Mouse (Mus musculus) hindbrain, embryonic 16.5 days (tissue): ENCODE results near the gene Svep1. TPM values are rescaled to one million over a fixed set of nuclear protein-coding genes. Genes with fewer than 3 reads are reported as not detected.

Experiments
- ATAC-seq: fragments of 200-750 bp; cut with Nextera tagmentation; 2 replicates; pipeline ENCODE4 v1.8.0; 2017; ENCODE audit warnings: moderate TSS enrichment, moderate library complexity
- H3K27ac ChIP-seq: fragments of 300-500 bp; sonication (generic); 2 replicates; pipeline ENCODE4 v1.5.1; 2014; ENCODE audit warnings: low read depth, mild to moderate bottlenecking, control low read depth, low read length, moderate library complexity
- H3K27me3 ChIP-seq: fragments of 300-500 bp; sonication (generic); replicated peaks from 2 replicates; pipeline ENCODE4 v1.6.1; 2014; ENCODE audit warnings: low read length; ENCODE audit not compliant: control insufficient read depth, insufficient read depth
- H3K36me3 ChIP-seq: fragments of 300-500 bp; sonication (generic); 2 replicates; pipeline ENCODE4 v1.6.1; 2014; ENCODE audit warnings: mild to moderate bottlenecking, low read length, moderate library complexity, mixed read lengths; ENCODE audit not compliant: control insufficient read depth, insufficient read depth
- H3K4me1 ChIP-seq: fragments of 300-500 bp; sonication (generic); 2 replicates; pipeline ENCODE4 v1.6.1; 2014; ENCODE audit warnings: low read depth, low read length; ENCODE audit not compliant: control insufficient read depth, insufficient read depth
- H3K4me2 ChIP-seq: fragments of 300-500 bp; sonication (generic); 2 replicates; pipeline ENCODE4 v1.6.1; 2014; ENCODE audit warnings: mild to moderate bottlenecking, low read length, control low read depth, moderate library complexity
- H3K4me3 ChIP-seq: fragments of 300-500 bp; sonication (generic); 2 replicates; pipeline ENCODE4 v1.5.1; 2014; ENCODE audit warnings: mild to moderate bottlenecking, low read length, control low read depth, moderate library complexity
- H3K9ac ChIP-seq: fragments of 300-500 bp; sonication (generic); 2 replicates; pipeline ENCODE4 v1.6.1; 2014; ENCODE audit warnings: low read depth, mild to moderate bottlenecking, control low read depth, low read length, moderate library complexity
- H3K9me3 ChIP-seq: fragments of 300-500 bp; sonication (generic); 2 replicates; pipeline ENCODE4 v1.6.1; 2014; ENCODE audit warnings: mild to moderate bottlenecking, low read length, moderate library complexity; ENCODE audit not compliant: control insufficient read depth
- WGBS: fragments of 180-500 bp; shearing (Covaris S2); extraction: QIAGEN DNeasy Blood & Tissue Kit; methylation state at CpG from one replicate; pipeline ENCODE4 v1.1.7; 2014; 5-methylcytosine and 5-hydroxymethylcytosine counted together
- polyA plus RNA-seq: library from polyadenylated mRNA; unstranded; fragments of >200 nt; fragmentation: Nextera tagmentation; extraction: Ambion mirVana; gene quantifications from 2 replicates; pipeline ENCODE4 v1.2.1, GENCODE M21; 2015

Gene Svep1
- polyA plus RNA-seq, 1 experiment from 2014 or later = 1.5 TPM

GRCm38 (mm10) chr4:58082588-58082987, 124.1 kb downstream of the Svep1 start:
- no peak overlapping the region for H3K4me3 ChIP-seq
- no peaks in the 10 kb centered on the region for H3K27me3 ChIP-seq
- peak; percentile 75; the same call in 1 of the 2 replicates for ATAC-seq
- WGBS = 9% methylated on average over 5 of the region's 5 CpGs
- H3K9ac ChIP-seq = no peak overlapping the region
- no peaks in the 10 kb centered on the region for H3K9me3 ChIP-seq
- H3K36me3 ChIP-seq = no peaks in the 10 kb centered on the region
- 0 out of 2 replicates have a peak, but pooled peaks cover 3% of the 10 kb centered on the region for H3K4me1 ChIP-seq
- no peak overlapping the region for H3K27ac ChIP-seq
- H3K4me2 ChIP-seq = no peak overlapping the region

DNA sequence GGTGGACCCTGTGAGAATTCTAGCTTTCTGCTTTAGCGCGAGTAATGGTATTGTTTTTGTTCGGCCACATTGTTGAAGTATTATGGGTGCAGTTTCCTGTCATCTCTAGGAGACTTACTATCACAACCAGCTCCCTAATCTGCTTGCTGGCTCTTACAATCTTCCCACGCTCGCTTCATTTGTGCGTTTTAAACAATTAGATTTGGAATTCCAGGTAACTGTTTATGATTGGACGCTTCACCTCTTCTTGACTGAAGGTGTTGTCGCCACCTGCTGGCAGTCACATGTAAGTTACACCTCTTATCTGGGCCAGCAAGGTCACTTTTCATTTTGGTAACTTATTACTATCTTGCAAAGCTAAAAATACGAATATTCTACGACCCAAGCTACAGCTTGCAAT, 127.0 kb downstream of the Svep1 start:
- 15% methylated on average over 10 of the region's 10 CpGs for WGBS

DNA sequence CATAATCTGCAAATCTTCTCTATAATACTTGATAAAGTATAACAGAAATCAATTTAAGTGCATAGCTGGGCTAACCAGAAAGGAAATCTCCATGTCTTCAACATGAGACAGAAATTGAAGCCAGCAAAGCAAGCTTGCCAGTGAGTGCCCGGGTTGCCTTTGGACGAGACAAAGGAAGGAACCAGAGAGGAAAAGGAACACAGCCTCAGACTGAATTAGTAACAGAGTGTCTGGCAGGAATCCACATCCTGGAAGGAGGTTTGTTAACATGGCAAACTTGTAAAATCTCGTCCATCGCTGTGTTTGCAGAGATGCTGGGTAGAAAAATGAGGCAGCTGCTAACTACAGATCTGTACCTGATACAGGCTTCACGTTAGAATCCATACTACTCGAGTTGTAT, 128.7 kb downstream of the Svep1 start:
- Histone ChIP-seq H3K4me3 (no peak overlapping the region), H3K9ac (no peak overlapping the region), H3K36me3 (no peaks in the 10 kb centered on the region), H3K9me3 (no peaks in the 10 kb centered on the region), H3K4me2 (no peak overlapping the region), H3K27ac (no peak overlapping the region), H3K4me1 (0 out of 2 replicates have a peak, but pooled peaks cover 3% of the 10 kb centered on the region), H3K27me3 (no peaks in the 10 kb centered on the region)
- 68% methylated on average over 6 of the region's 6 CpGs for WGBS
- no peak for ATAC-seq

More for the DNA sequence above, 127.0 kb downstream of the Svep1 start:
- Histone ChIP-seq H3K4me3 (peak overlapping the region; percentile 35), H3K27ac (no peak overlapping the region), H3K4me1 (0 out of 2 replicates have a peak, but pooled peaks cover 3% of the 10 kb centered on the region), H3K9ac (peak overlapping the region; percentile 44; the same call in 1 of the 2 replicates), H3K9me3 (no peaks in the 10 kb centered on the region), H3K4me2 (peak overlapping the region; percentile 48), H3K36me3 (no peaks in the 10 kb centered on the region), H3K27me3 (no peaks in the 10 kb centered on the region)
- ATAC-seq = peak; percentile 63

GRCm38 (mm10) chr4:58077536-58077935, 129.1 kb downstream of the Svep1 start:
- no peak overlapping the region for H3K27ac ChIP-seq
- H3K9ac ChIP-seq = no peak overlapping the region
- WGBS = 93% methylated on average over 4 of the region's 4 CpGs
- H3K36me3 ChIP-seq = no peaks in the 10 kb centered on the region
- no peak for ATAC-seq
- no peaks in the 10 kb centered on the region for H3K9me3 ChIP-seq
- H3K4me3 ChIP-seq = no peak overlapping the region
- H3K27me3 ChIP-seq = no peaks in the 10 kb centered on the region
- H3K4me2 ChIP-seq = no peak overlapping the region
- H3K4me1 ChIP-seq = 0 out of 2 replicates have a peak, but pooled peaks cover 3% of the 10 kb centered on the region

- H3K4me2 ChIP-seq = no peak overlapping the region
- no peaks in the 10 kb centered on the region; the same call in 1 of the 2 replicates for H3K9me3 ChIP-seq
- ATAC-seq = no peak
- no peak overlapping the region for H3K27ac ChIP-seq
- no peaks in the 10 kb centered on the region; the same call in 1 of the 2 replicates for H3K36me3 ChIP-seq
- WGBS = 76% methylated on average over 12 of the region's 12 CpGs
- no peak overlapping the region for H3K9ac ChIP-seq
- H3K4me1 ChIP-seq = no peaks in the 10 kb centered on the region
- H3K4me3 ChIP-seq = no peak overlapping the region
- no peaks in the 10 kb centered on the region for H3K27me3 ChIP-seq
These were observed 133.8 kb downstream of the Svep1 start for GRCm38 (mm10) chr4:58072888-58073287.

DNA sequence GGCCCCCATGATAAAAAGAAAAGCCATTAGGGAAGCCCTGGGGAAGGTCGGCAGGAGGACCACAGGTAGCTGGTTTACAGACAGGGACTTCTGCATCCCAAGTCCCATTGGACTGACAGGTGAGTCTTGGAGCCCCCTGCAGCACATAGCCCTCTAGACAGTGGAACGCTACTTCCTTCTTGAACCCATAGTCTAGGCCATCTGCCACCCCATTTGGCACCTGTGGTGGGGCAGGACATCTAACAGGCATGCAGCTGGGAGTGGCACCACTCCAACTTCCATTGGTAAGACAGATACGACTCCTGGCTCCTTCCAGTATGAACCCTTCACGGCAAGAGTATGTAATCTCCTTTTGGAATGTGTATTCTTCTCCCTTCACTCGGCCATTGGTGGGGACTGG, 137.8 kb downstream of the Svep1 start:
- H3K4me1 ChIP-seq = no peaks in the 10 kb centered on the region
- 93% methylated on average over 5 of the region's 5 CpGs for WGBS
- no peak overlapping the region for H3K4me3 ChIP-seq
- H3K9me3 ChIP-seq = no peaks in the 10 kb centered on the region; the same call in 1 of the 2 replicates
- no peaks in the 10 kb centered on the region for H3K27me3 ChIP-seq
- no peaks in the 10 kb centered on the region; the same call in 1 of the 2 replicates for H3K36me3 ChIP-seq
- no peak overlapping the region for H3K9ac ChIP-seq
- H3K27ac ChIP-seq = no peak overlapping the region
- ATAC-seq = no peak
- H3K4me2 ChIP-seq = no peak overlapping the region

DNA sequence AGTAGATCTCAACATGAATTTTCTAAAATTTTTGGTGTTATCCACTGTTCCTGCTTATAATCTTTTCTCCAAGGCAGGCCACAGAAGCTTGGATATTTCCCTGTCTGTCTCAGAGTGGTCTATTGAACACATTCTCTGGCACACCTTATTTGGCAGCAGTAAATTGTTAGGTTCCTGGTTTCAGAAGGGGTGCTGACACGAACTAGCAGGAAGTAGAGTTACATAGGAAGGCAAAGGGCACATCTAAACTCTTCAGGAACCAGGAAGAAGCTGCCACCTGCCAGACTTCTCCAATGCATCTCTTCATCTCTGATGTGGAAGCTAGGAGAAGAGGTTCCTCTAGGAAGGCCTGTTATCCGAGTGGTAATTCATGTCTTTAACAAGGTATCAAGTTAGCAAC, 141.9 kb downstream of the Svep1 start:
- no peak for ATAC-seq
- Histone ChIP-seq H3K9ac (no peak overlapping the region), H3K4me3 (no peak overlapping the region), H3K4me2 (no peak overlapping the region), H3K4me1 (no peaks in the 10 kb centered on the region), H3K27ac (no peak overlapping the region), H3K36me3 (no peaks in the 10 kb centered on the region), H3K9me3 (no peaks in the 10 kb centered on the region), H3K27me3 (no peaks in the 10 kb centered on the region)
- 67% methylated on average over 2 of the region's 2 CpGs for WGBS

DNA sequence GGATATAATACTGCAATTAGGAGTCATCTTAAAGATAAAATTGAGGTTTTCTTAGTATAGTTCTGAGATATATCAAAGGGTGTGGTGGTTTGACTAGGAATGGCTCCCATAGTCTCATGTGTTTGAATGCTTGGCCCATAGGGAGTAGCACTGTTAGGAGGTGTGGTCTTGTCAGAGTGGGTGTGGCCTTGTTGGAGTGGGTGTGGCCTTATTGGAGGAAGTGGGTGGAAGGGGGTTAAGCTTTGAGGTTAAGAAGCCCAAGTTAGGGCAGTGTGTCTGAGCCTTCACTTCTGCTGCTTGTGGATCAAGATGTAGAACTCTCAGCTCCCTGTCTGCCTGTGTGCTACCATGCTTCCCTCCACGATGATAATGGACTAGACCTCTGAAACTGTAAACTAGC, 143.7 kb downstream of the Svep1 start:
- Histone ChIP-seq H3K4me2 (no peak overlapping the region), H3K9ac (no peak overlapping the region), H3K4me3 (no peak overlapping the region), H3K27me3 (no peaks in the 10 kb centered on the region), H3K9me3 (no peaks in the 10 kb centered on the region), H3K27ac (no peak overlapping the region), H3K36me3 (no peaks in the 10 kb centered on the region), H3K4me1 (no peaks in the 10 kb centered on the region)
- WGBS = 100% methylated on average over 1 of the region's 1 CpGs
- no peak for ATAC-seq

GRCm38 (mm10) chr4:58055653-58056052, 151.0 kb downstream of the Svep1 start:
- H3K9ac ChIP-seq = no peak overlapping the region
- H3K4me3 ChIP-seq = no peak overlapping the region
- H3K36me3 ChIP-seq = no peaks in the 10 kb centered on the region
- no peak for ATAC-seq
- no peaks in the 10 kb centered on the region for H3K27me3 ChIP-seq
- no peaks in the 10 kb centered on the region for H3K9me3 ChIP-seq
- H3K4me2 ChIP-seq = no peak overlapping the region
- H3K4me1 ChIP-seq = no peaks in the 10 kb centered on the region
- H3K27ac ChIP-seq = no peak overlapping the region

GRCm38 (mm10) chr4:58054441-58054840, 152.2 kb downstream of the Svep1 start:
- H3K36me3 ChIP-seq = no peaks in the 10 kb centered on the region
- no peaks in the 10 kb centered on the region for H3K9me3 ChIP-seq
- ATAC-seq = no peak
- H3K27ac ChIP-seq = no peak overlapping the region
- no peak overlapping the region for H3K9ac ChIP-seq
- WGBS = 70% methylated on average over 5 of the region's 5 CpGs
- no peaks in the 10 kb centered on the region for H3K27me3 ChIP-seq
- H3K4me3 ChIP-seq = no peak overlapping the region
- no peak overlapping the region for H3K4me2 ChIP-seq
- H3K4me1 ChIP-seq = no peaks in the 10 kb centered on the region
